Mouse (Mus musculus) Patski (cell line): ENCODE data around the gene Unc5cl. TPM values are rescaled to one million over a fixed set of nuclear protein-coding genes. Genes with fewer than 3 reads are reported as not detected.
A peak's percentile ranks its signal among the peaks of the same experiment; 100 is the strongest.

ENCODE experiments used
- ATAC-seq: fragments of 100-300 bp; one replicate; pipeline ENCODE4 v1.8.0; 2021
- CTCF ChIA-PET: fragments of 350-600 bp; sonication (Branson Sonifier 250); formaldehyde crosslinking; loops from one replicate; lab custom pipeline; 2022; ENCODE audit warnings: inconsistent platforms; lab: Charles Lee
- POLR2A ChIA-PET: fragments of 350-600 bp; sonication (Branson Sonifier 250); formaldehyde crosslinking; loops from one replicate; lab custom pipeline; 2022; ENCODE audit warnings: antibody characterized with exemption, inconsistent platforms; lab: Charles Lee
- DNase-seq: peaks from one replicate; pipeline ENCODE4 v3.0.0-alpha.2; 2011; ENCODE audit warnings: low read depth, low spot score
- H3K27me3 ChIP-seq: fragments of 371-371 bp; one replicate; pipeline ENCODE4 v1.5.1; 2021
- CTCF ChIP-seq: fragments of 100-300 bp; IDR thresholded peaks from one replicate; pipeline ENCODE4 v1.5.1; 2021
- in situ Hi-C: fragments of 300-500 bp; cut with MboI; formaldehyde crosslinking; loops from 3 replicates; pipeline ENCODE4 v1.11.1; 2018; ENCODE audit warnings: low pct_unique_long_range_greater_than_20kb, mixed read lengths
- polyA plus RNA-seq: library from polyadenylated mRNA; unstranded; gene quantifications from one replicate; pipeline ENCODE4 v1.2.3, GENCODE M21; 2021

The Unc5cl gene
- polyA plus RNA-seq, 1 experiment from 2014 or later, result 0.05 TPM

- no peak for DNase-seq
- TF ChIP-seq CTCF, result no peak
- ChIA-PET POLR2A (no interaction called here), CTCF (interaction anchor here (2.3 kb wide), 1 partner anchor 10 kb away, joined by 8 read pairs; no protein-coding TSS in a partner anchor)
- H3K27me3 ChIP-seq, result no peaks in the 10 kb centered on the region
- no peak for ATAC-seq
- in situ Hi-C loops, result no loop called here
Observed at GRCm38 (mm10) chr17:48432158-48432980, 22.3 kb upstream of the Unc5cl start, which contains the start of gene Apobec2. Gene Apobec2, minus strand, starts transcription at chr17:48432930.

DNA sequence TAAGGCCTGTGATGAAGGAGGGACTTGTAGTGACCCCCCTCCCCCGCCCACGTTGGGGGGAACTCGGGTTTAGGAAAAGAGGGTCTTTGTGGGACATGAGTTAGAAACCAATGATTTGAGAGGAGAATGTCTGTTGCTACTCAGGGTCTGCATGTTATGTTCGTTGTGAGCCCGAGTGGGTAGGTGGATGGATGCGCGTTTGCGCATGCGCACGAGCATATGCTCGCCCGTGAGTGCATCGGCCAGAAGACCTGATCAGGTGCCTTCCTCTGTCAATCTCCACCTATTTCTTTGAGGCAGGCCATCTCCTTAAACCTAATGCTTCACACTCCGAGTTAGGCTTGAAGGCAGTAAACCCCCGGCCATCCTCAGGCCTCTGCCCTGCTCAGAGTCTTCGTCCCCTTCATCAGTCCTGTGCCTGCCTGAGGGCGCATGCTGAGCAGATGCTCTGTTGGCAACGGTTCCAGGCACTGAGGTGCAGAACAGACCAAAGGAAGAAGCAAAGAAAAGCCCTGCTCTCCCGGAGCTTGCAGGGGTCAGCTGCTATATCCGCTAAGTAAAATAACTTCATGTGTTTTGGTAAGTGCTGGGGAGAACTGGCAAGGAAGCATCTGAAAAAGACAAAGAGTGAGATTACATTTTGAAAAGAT lies 21.6 kb upstream of the Unc5cl start:
- ATAC-seq, result no peak

GRCm38 (mm10) chr17:48433689-48434330 lies 20.9 kb upstream of the Unc5cl start:
- POLR2A ChIA-PET, result no interaction called here
- TF ChIP-seq CTCF, result no peak
- no peak for ATAC-seq
- no peak for DNase-seq
- H3K27me3 ChIP-seq, result no peaks in the 10 kb centered on the region
- CTCF ChIA-PET, result interaction anchor here (1.0 to 1.9 kb wide), 3 partner anchors 9 to 34 kb away, joined by 3 to 8 read pairs (median 3); no protein-coding TSS in a partner anchor
- in situ Hi-C loops, result no loop called here

More for the DNA sequence above, 21.6 kb upstream of the Unc5cl start:
- POLR2A ChIA-PET, result no interaction called here
- TF ChIP-seq CTCF, result no peak
- DNase-seq, result no peak
- H3K27me3 ChIP-seq, result no peaks in the 10 kb centered on the region
- in situ Hi-C loops, result no loop called here
- CTCF ChIA-PET, result interaction anchor here (1.9 kb wide), 1 partner anchor 10 kb away, joined by 8 read pairs; no protein-coding TSS in a partner anchor

GRCm38 (mm10) chr17:48434479-48434878 lies 20.2 kb upstream of the Unc5cl start:
- no peak for TF ChIP-seq CTCF
- ChIA-PET POLR2A (no interaction called here), CTCF (interaction anchor here (1.0 to 1.9 kb wide), 3 partner anchors 8 to 33 kb away, joined by 3 to 8 read pairs (median 3); no protein-coding TSS in a partner anchor)
- ATAC-seq (no peak), DNase-seq (no peak)
- in situ Hi-C loops, result no loop called here
- H3K27me3 ChIP-seq, result no peaks in the 10 kb centered on the region

DNA sequence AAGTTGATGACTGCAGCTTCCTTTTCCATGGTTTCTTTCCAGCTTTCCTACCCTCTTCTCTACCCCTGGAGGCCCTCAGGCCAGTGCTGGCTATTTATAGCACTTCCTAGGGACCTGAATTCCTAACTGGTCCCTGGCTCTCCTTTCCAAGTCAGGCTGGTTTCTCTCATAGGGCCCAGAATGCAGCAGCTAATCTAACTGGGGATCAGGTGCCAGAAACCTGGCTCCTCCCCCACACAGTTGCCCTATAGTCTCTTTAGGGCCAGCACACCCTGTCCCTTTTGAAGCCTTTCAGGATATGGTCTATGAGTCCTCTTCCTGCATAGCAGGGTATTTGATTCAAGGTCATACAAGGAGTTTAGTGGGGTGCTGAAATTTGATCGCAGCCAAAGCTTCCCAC lies 18.2 kb upstream of the Unc5cl start:
- no peaks in the 10 kb centered on the region for H3K27me3 ChIP-seq
- DNase-seq, result no peak
- in situ Hi-C loops, result loop anchor here (5.0 kb wide), 1 partner anchor 66 kb away; no protein-coding TSS in a partner anchor
- peak; percentile 83 for ATAC-seq
- POLR2A ChIA-PET, result no interaction called here
- no peak for TF ChIP-seq CTCF
- CTCF ChIA-PET, result no interaction called here

- DNase-seq (no peak), ATAC-seq (peak; percentile 74)
- POLR2A ChIA-PET, result interaction anchor here (0.6 kb wide), 1 partner anchor 682 kb away, joined by 3 read pairs; no protein-coding TSS in a partner anchor
- in situ Hi-C loops, result loop anchor here (5.0 kb wide), 1 partner anchor 65 kb away; no protein-coding TSS in a partner anchor
- CTCF ChIA-PET, result no interaction called here
- TF ChIP-seq CTCF, result no peak
- H3K27me3 ChIP-seq, result no peaks in the 10 kb centered on the region
Observed at GRCm38 (mm10) chr17:48437421-48437911, 17.2 kb upstream of the Unc5cl start.

DNA sequence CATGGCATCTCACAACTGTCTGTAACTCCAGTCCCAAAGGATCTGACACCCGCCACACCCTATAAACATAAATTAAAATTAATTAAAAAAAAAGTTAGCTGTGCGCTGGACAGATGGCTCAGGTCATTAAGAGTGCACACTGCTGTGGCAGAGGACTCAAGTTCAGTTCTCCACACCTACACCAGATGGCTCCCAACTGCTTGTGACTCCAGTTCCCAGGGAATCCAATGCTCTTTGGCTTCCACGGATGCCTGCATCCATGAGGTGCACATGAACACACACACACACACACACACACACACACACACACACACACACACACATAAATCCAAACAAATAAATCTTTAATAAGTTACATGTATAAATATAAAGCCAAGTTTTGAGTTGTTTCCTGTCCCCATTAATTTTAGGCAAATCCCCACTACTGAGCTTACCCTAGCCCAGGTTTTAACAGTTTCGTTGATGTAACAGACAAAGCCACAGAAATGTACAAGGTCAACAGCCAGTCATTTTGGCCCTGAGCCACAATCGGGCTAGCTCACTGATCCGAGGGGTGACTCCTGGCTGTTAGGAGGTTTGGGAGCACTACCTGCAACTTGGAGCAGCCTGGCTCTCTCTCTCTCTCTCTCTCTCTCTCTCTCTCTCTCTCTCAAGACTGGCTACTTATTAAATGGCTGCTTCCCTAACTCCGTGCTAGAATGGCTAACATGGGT lies 11.8 kb upstream of the Unc5cl start:
- ATAC-seq (peak; percentile 78), DNase-seq (peak; percentile 76)
- in situ Hi-C loops, result no loop called here
- no peaks in the 10 kb centered on the region for H3K27me3 ChIP-seq
- POLR2A ChIA-PET, result interaction anchor here (1.1 kb wide), 1 partner anchor 10 kb away, joined by 5 read pairs; no protein-coding TSS in a partner anchor
- no peak for TF ChIP-seq CTCF
- CTCF ChIA-PET, result interaction anchor here (1.7 to 2.4 kb wide), 4 partner anchors 9 to 158 kb away, joined by 4 to 11 read pairs (median 8); partner anchors contain the start of gene Tspo2

DNA sequence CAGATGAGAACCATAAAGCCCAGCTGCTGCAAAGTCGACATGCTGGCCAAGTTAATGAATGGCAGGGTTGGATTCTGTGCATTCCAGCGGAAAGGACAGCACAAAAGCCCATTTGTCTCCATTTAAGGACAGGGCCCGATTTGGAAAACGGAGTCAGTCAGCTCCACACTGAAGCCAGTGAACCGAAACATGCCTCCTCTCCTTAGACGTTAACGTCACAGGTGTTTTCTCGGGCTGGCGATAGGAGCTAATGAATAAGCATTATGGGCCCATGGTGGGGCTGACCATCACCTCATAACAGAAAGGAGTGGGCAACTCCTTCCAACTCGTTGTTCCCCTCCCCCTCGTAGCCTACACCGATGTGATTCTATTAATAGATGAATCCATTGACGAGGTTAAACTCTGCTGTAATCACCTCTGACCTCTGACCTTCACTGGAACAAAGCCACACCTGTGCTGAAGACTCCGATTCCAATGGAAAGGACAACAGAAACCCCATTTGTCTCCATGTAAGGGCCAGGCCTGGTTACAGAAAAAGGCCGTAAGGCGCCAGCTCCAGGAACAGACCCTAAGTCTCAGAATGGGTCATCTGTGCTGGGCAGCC lies 11.1 kb upstream of the Unc5cl start:
- no peaks in the 10 kb centered on the region for H3K27me3 ChIP-seq
- peak; percentile 77 for DNase-seq
- ATAC-seq, result peak; percentile 37
- ChIA-PET POLR2A (interaction anchor here (1.1 kb wide), 1 partner anchor 9 kb away, joined by 5 read pairs; no protein-coding TSS in a partner anchor), CTCF (interaction anchor here (1.7 to 2.4 kb wide), 3 partner anchors 9 to 12 kb away, joined by 8 to 11 read pairs (median 8); partner anchors contain the start of gene Tspo2)
- in situ Hi-C loops, result no loop called here
- TF ChIP-seq CTCF, result no peak

DNA sequence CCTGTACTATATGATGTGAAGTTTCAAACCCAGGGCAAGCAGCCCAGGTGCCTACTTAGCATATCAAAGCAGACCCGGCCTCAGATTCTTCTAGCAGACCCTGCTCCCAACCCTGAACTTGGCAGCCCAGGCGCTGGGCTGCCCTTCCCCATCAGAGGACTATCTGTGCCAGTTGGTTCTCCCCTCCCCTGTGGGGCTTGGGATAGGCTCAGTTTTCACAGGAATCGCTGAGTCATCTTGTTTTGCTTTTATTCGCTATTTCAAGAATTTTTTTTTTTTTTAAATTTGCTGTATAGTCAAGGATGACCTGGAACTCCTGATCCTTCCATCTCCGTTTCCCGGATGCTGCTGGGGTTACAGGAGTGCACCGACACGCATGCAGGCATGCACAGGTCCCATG lies 7.0 kb upstream of the Unc5cl start:
- no peaks in the 10 kb centered on the region for H3K27me3 ChIP-seq
- no peak for ATAC-seq
- in situ Hi-C loops, result no loop called here
- TF ChIP-seq CTCF, result no peak
- no peak for DNase-seq
- ChIA-PET POLR2A (no interaction called here), CTCF (no interaction called here)
